Mouse (Mus musculus): Measurements from ENCODE around the gene Golga1. TPM values are rescaled to one million over a fixed set of nuclear protein-coding genes. Genes with fewer than 3 reads are reported as not detected.
"Not testable (repeated sequence)": the region's sequence is repeated elsewhere in the genome, so short reads cannot be mapped to it uniquely, and the experiment has no call there.

Gene Golga1
- 29.9 and 30.4 TPM in 2 replicates for polyA plus RNA-seq (2015; fragmentation: Nextera tagmentation; extraction: Ambion mirVana)

GRCm38 (mm10) chr2:39065400-39065987, at the start of gene Golga1:
Gene Golga1 (minus strand): TSS chr2:39065541.
- Histone ChIP-seq H3K4me2 (ENCODE audit: low read depth, low read length) (peak within 1 kb of the TSS; percentile 77), H3K27ac (ENCODE audit: low read length) (peak within 1 kb of the TSS; percentile 96), H3K27me3 (replicated peaks; ENCODE audit: control insufficient read depth, insufficient read depth, low read length) (no peaks in the 10 kb centered on the region), H3K4me1 (ENCODE audit: control insufficient read depth, insufficient read depth, low read length) (no peaks in the 10 kb centered on the region), H3K9me3 (ENCODE audit: control insufficient read depth, low read length) (no peaks in the 10 kb centered on the region), H3K4me3 (ENCODE audit: low read length) (peak within 1 kb of the TSS; percentile 97), H3K9ac (ENCODE audit: low read depth, low read length) (peak within 1 kb of the TSS; percentile 98), H3K36me3 (ENCODE audit: control insufficient read depth, insufficient read depth, low read length) (no peaks in the 10 kb centered on the region)
- peak; percentile 99 for ATAC-seq
- under 1% methylated on average over 50 of the region's 50 CpGs for WGBS

GRCm38 (mm10) chr2:39114093-39114492, 48.8 kb upstream of the Golga1 start:
- Histone ChIP-seq H3K36me3 (ENCODE audit: control insufficient read depth, insufficient read depth, low read length) (no peaks in the 10 kb centered on the region), H3K27ac (ENCODE audit: low read length) (no peak overlapping the region), H3K27me3 (replicated peaks; ENCODE audit: control insufficient read depth, insufficient read depth, low read length) (no peaks in the 10 kb centered on the region), H3K9me3 (ENCODE audit: control insufficient read depth, low read length) (no peaks in the 10 kb centered on the region), H3K4me3 (ENCODE audit: low read length) (no peak overlapping the region), H3K4me2 (ENCODE audit: low read depth, low read length) (no peak overlapping the region), H3K4me1 (ENCODE audit: control insufficient read depth, insufficient read depth, low read length) (no peaks in the 10 kb centered on the region), H3K9ac (ENCODE audit: low read depth, low read length) (no peak overlapping the region)
- no peak for ATAC-seq
- WGBS = 91% methylated on average over 7 of the region's 7 CpGs

- Histone ChIP-seq H3K4me2 (ENCODE audit: low read depth, low read length) (no peak overlapping the region), H3K36me3 (ENCODE audit: control insufficient read depth, insufficient read depth, low read length) (no peaks in the 10 kb centered on the region), H3K9ac (ENCODE audit: low read depth, low read length) (no peak overlapping the region), H3K27me3 (replicated peaks; ENCODE audit: control insufficient read depth, insufficient read depth, low read length) (no peaks in the 10 kb centered on the region), H3K4me1 (ENCODE audit: control insufficient read depth, insufficient read depth, low read length) (no peaks in the 10 kb centered on the region), H3K27ac (ENCODE audit: low read length) (no peak overlapping the region), H3K9me3 (ENCODE audit: control insufficient read depth, low read length) (no peaks in the 10 kb centered on the region), H3K4me3 (ENCODE audit: low read length) (no peak overlapping the region)
- ATAC-seq = no peak
Measured at GRCm38 (mm10) chr2:39110514-39110913, 45.2 kb upstream of the Golga1 start.

- not testable (repeated sequence) for H3K27ac ChIP-seq (ENCODE audit: low read length); H3K4me3 ChIP-seq (ENCODE audit: low read length); H3K4me2 ChIP-seq (ENCODE audit: low read depth, low read length); H3K9ac ChIP-seq (ENCODE audit: low read depth, low read length); H3K9me3 ChIP-seq (ENCODE audit: control insufficient read depth, low read length); H3K4me1 ChIP-seq (ENCODE audit: control insufficient read depth, insufficient read depth, low read length); H3K36me3 ChIP-seq (ENCODE audit: control insufficient read depth, insufficient read depth, low read length); ATAC-seq; H3K27me3 ChIP-seq (replicated peaks; ENCODE audit: control insufficient read depth, insufficient read depth, low read length)
Measured at GRCm38 (mm10) chr2:39109712-39110111, 44.4 kb upstream of the Golga1 start.

- WGBS = 100% methylated on average over 1 of the region's 1 CpGs
- H3K4me1 ChIP-seq (ENCODE audit: control insufficient read depth, insufficient read depth, low read length); H3K36me3 ChIP-seq (ENCODE audit: control insufficient read depth, insufficient read depth, low read length); H3K9me3 ChIP-seq (ENCODE audit: control insufficient read depth, low read length); H3K27ac ChIP-seq (ENCODE audit: low read length); H3K4me2 ChIP-seq (ENCODE audit: low read depth, low read length); H3K27me3 ChIP-seq (replicated peaks; ENCODE audit: control insufficient read depth, insufficient read depth, low read length); ATAC-seq; H3K4me3 ChIP-seq (ENCODE audit: low read length); H3K9ac ChIP-seq (ENCODE audit: low read depth, low read length): not testable (repeated sequence)
Measured at GRCm38 (mm10) chr2:39099951-39100350, 34.6 kb upstream of the Golga1 start.

- H3K9me3 ChIP-seq (ENCODE audit: control insufficient read depth, low read length) = no peaks in the 10 kb centered on the region
- no peak overlapping the region for H3K9ac ChIP-seq (ENCODE audit: low read depth, low read length)
- H3K4me3 ChIP-seq (ENCODE audit: low read length) = no peak overlapping the region
- no peak overlapping the region for H3K27ac ChIP-seq (ENCODE audit: low read length)
- H3K4me2 ChIP-seq (ENCODE audit: low read depth, low read length) = no peak overlapping the region
- H3K27me3 ChIP-seq (replicated peaks; ENCODE audit: control insufficient read depth, insufficient read depth, low read length) = no peaks in the 10 kb centered on the region
- no peaks in the 10 kb centered on the region for H3K36me3 ChIP-seq (ENCODE audit: control insufficient read depth, insufficient read depth, low read length)
- ATAC-seq = no peak
- no peaks in the 10 kb centered on the region for H3K4me1 ChIP-seq (ENCODE audit: control insufficient read depth, insufficient read depth, low read length)
Measured at GRCm38 (mm10) chr2:39097993-39098392, 32.7 kb upstream of the Golga1 start.

- H3K27me3 ChIP-seq (replicated peaks; ENCODE audit: control insufficient read depth, insufficient read depth, low read length) = no peaks in the 10 kb centered on the region
- ATAC-seq = no peak
- 76% methylated on average over 1 of the region's 1 CpGs for WGBS
- H3K4me1 ChIP-seq (ENCODE audit: control insufficient read depth, insufficient read depth, low read length) = no peaks in the 10 kb centered on the region
- no peak overlapping the region for H3K4me2 ChIP-seq (ENCODE audit: low read depth, low read length)
- H3K4me3 ChIP-seq (ENCODE audit: low read length) = no peak overlapping the region
- no peaks in the 10 kb centered on the region for H3K9me3 ChIP-seq (ENCODE audit: control insufficient read depth, low read length)
- no peak overlapping the region for H3K9ac ChIP-seq (ENCODE audit: low read depth, low read length)
- no peak overlapping the region for H3K27ac ChIP-seq (ENCODE audit: low read length)
- no peaks in the 10 kb centered on the region for H3K36me3 ChIP-seq (ENCODE audit: control insufficient read depth, insufficient read depth, low read length)
Measured at GRCm38 (mm10) chr2:39091966-39092365, 26.6 kb upstream of the Golga1 start.

GRCm38 (mm10) chr2:39082706-39083105, 17.4 kb upstream of the Golga1 start:
- Histone ChIP-seq H3K4me3 (ENCODE audit: low read length) (no peak overlapping the region), H3K4me1 (ENCODE audit: control insufficient read depth, insufficient read depth, low read length) (no peaks in the 10 kb centered on the region), H3K27ac (ENCODE audit: low read length) (no peak overlapping the region), H3K9me3 (ENCODE audit: control insufficient read depth, low read length) (no peaks in the 10 kb centered on the region), H3K27me3 (replicated peaks; ENCODE audit: control insufficient read depth, insufficient read depth, low read length) (no peaks in the 10 kb centered on the region), H3K9ac (ENCODE audit: low read depth, low read length) (no peak overlapping the region), H3K4me2 (ENCODE audit: low read depth, low read length) (no peak overlapping the region), H3K36me3 (ENCODE audit: control insufficient read depth, insufficient read depth, low read length) (peaks cover 2% of the 10 kb centered on the region; the same call in 1 of the 2 replicates)
- 84% methylated on average over 3 of the region's 3 CpGs for WGBS
- no peak for ATAC-seq

GRCm38 (mm10) chr2:39070666-39071065, 5.3 kb upstream of the Golga1 start:
- H3K4me2 ChIP-seq (ENCODE audit: low read depth, low read length) = no peak overlapping the region
- no peaks in the 10 kb centered on the region for H3K27me3 ChIP-seq (replicated peaks; ENCODE audit: control insufficient read depth, insufficient read depth, low read length)
- no peaks in the 10 kb centered on the region for H3K36me3 ChIP-seq (ENCODE audit: control insufficient read depth, insufficient read depth, low read length)
- H3K27ac ChIP-seq (ENCODE audit: low read length) = no peak overlapping the region
- ATAC-seq = no peak
- H3K9ac ChIP-seq (ENCODE audit: low read depth, low read length) = no peak overlapping the region
- H3K4me1 ChIP-seq (ENCODE audit: control insufficient read depth, insufficient read depth, low read length) = no peaks in the 10 kb centered on the region
- no peaks in the 10 kb centered on the region for H3K9me3 ChIP-seq (ENCODE audit: control insufficient read depth, low read length)
- no peak overlapping the region for H3K4me3 ChIP-seq (ENCODE audit: low read length)

GRCm38 (mm10) chr2:39069096-39069495, 3.8 kb upstream of the Golga1 start:
- Histone ChIP-seq H3K9me3 (ENCODE audit: control insufficient read depth, low read length) (no peaks in the 10 kb centered on the region), H3K4me1 (ENCODE audit: control insufficient read depth, insufficient read depth, low read length) (no peaks in the 10 kb centered on the region), H3K4me2 (ENCODE audit: low read depth, low read length) (no peak overlapping the region), H3K27me3 (replicated peaks; ENCODE audit: control insufficient read depth, insufficient read depth, low read length) (no peaks in the 10 kb centered on the region), H3K9ac (ENCODE audit: low read depth, low read length) (no peak overlapping the region), H3K36me3 (ENCODE audit: control insufficient read depth, insufficient read depth, low read length) (no peaks in the 10 kb centered on the region), H3K4me3 (ENCODE audit: low read length) (no peak overlapping the region), H3K27ac (ENCODE audit: low read length) (no peak overlapping the region)
- WGBS = 81% methylated on average over 1 of the region's 1 CpGs
- ATAC-seq = no peak

All from intestine, embryonic 16.5 days (tissue).